Mouse (Mus musculus) lung, adult 2 months (tissue): ENCODE results near the gene Fstl4.

Experiments
- CTCF ChIP-seq: fragments of 200-500 bp; IDR thresholded peaks from 2 replicates; pipeline ENCODE4 v1.5.1; 2011; ENCODE audit warnings: mild to moderate bottlenecking, low read length, control low read depth; ENCODE audit not compliant: insufficient read depth
- POLR2A ChIP-seq: fragments of 200-500 bp; IDR thresholded peaks from 2 replicates; pipeline ENCODE4 v1.6.1; 2011; ENCODE audit warnings: low read depth, mild to moderate bottlenecking, control low read depth, low read length, borderline replicate concordance; ENCODE audit errors: extremely low read depth

DNA sequence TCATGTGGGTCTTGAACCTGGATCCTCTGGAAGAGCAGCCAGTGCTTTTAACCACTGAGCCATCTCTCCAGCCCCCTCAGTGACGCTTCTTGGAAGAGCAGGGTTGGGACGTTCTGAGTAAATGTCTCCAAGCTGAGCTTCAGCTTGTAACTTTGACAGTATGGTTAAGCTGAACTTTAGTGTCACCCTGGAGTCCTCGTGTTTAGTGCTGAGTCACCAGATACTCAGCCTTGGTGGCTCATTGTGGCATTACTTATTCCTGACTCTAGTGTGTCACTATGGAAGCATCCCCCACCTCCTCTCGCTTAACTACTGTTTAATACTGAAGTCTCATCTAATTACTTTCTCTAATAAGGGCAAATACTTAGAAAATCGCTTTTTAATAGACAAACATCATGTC is 380.1 kb downstream of the Fstl4 start:
- TF ChIP-seq POLR2A (no peak), CTCF (no peak)
